Mouse (Mus musculus) kidney, adult 18-20 months (tissue): ENCODE results near the gene Fgfr4.
A peak's percentile ranks its signal among the peaks of the same experiment; 100 is the strongest.

Source experiments
- DNase-seq: peaks from one replicate; pipeline ENCODE4 v3.0.0; 2021

Fgfr4 gene

GRCm38 (mm10) chr13:55152621-55153415 is at the start of gene Fgfr4:
TSS of gene Fgfr4 (plus strand) at chr13:55152640.
- peak; percentile 87 for DNase-seq

- DNase-seq, result no peak
These were observed 49.1 kb upstream of the Fgfr4 start for GRCm38 (mm10) chr13:55103351-55103750.

- DNase-seq, result peak; percentile 99
These were observed 47.1 kb upstream of the Fgfr4 start, which contains the start of gene Zfp346 for GRCm38 (mm10) chr13:55105045-55105952. TSS of gene Zfp346 (plus strand) at chr13:55105311.

GRCm38 (mm10) chr13:55105953-55106691 is 46.3 kb upstream of the Fgfr4 start:
- DNase-seq, result no peak

DNA sequence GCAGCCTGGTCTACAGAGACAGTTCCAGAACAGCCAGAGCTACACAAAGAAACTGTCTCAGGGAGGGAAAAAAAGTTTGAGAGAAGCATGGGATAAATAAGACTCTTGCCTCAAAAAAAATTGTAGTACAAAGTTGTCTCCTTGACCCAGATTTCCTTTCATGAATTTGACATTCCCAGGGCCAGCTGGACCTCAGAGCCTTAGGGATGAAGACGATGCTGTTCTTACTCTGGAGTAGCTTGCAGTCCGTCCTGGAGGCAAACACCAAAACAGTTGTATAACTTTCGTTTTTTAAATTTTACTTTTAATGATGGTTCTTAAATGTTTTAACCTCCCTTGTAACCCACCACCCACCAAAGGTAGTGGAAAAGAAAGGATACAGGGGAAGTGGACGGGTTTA is 45.3 kb upstream of the Fgfr4 start:
- no peak for DNase-seq

- no peak for DNase-seq
These were observed 44.7 kb upstream of the Fgfr4 start for GRCm38 (mm10) chr13:55107694-55108093.

GRCm38 (mm10) chr13:55114375-55114774 is 38.1 kb upstream of the Fgfr4 start:
- no peak for DNase-seq

- no peak for DNase-seq
These were observed 27.5 kb upstream of the Fgfr4 start for GRCm38 (mm10) chr13:55124903-55125302.

DNA sequence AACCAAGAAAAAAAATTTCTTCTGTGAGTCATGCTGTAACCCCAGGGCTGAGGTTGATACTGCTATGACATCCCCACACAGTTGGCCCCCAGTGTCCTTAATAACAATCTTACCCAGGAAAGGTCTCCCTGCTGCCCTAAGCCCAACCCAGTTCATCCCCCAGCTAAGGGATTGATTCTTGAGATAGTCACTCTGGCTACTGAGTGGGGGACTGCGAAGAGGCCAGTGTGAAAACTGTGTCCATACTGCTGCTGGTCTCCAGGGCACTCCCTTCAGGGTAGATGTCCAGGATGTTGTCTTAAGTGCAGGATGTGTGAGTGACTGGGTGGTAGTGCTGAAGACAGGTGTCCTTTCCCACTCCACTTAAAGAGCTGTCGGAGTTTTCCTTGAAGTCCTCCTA is 19.0 kb upstream of the Fgfr4 start, which contains the start of gene Gm17617:
Gene Gm17617, minus strand, starts transcription at position 101 of the 400 bp plus-strand sequence.
- no peak for DNase-seq

DNA sequence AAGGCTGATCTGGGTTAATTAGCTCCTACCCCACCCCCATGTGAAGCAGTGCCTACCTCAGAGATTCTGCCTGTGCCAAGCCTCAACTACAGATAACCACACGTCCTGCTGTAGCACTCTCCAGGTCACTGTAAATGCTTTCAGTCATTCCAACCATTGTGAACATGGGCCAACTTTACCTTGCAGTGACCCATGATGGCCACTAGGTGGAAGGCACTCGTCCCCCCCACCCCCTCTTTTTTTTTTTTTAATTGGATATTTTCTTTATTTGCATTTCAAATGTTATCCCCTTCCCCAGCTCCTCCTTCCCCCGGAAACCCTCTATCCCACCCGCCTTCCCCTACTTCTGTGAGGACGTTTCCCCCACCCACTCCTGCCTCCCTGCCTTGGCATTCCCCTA is 17.1 kb upstream of the Fgfr4 start:
- DNase-seq, result no peak

- no peak for DNase-seq
These were observed 12.2 kb upstream of the Fgfr4 start for GRCm38 (mm10) chr13:55140271-55140670.

DNA sequence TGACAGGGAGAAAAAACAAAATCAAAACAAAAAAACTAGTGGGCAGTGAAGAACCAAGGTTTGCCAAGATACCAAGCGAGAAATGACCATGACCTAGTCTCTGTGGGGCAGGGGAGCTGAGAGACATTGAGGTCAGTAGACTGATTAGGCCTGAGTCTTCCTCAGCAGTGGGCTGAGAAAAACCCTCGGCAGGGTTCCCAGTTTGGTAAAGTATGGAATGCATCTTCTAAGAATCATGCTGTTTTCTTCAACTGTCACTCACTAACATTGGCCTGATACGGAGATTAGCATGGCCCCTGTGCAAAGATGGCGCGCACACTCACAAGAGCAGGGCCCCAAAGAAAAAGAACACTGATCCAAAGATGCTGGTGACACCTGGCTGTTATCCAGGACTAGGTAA is 1.5 kb downstream of the Fgfr4 start:
- DNase-seq, result no peak

- no peak for DNase-seq
These were observed 9.9 kb downstream of the Fgfr4 start for GRCm38 (mm10) chr13:55162365-55162764.

- no peak for DNase-seq
These were observed 11.1 kb downstream of the Fgfr4 start for GRCm38 (mm10) chr13:55163553-55163952.

GRCm38 (mm10) chr13:55165831-55166339 is 13.4 kb downstream of the Fgfr4 start:
- DNase-seq, result no peak

DNA sequence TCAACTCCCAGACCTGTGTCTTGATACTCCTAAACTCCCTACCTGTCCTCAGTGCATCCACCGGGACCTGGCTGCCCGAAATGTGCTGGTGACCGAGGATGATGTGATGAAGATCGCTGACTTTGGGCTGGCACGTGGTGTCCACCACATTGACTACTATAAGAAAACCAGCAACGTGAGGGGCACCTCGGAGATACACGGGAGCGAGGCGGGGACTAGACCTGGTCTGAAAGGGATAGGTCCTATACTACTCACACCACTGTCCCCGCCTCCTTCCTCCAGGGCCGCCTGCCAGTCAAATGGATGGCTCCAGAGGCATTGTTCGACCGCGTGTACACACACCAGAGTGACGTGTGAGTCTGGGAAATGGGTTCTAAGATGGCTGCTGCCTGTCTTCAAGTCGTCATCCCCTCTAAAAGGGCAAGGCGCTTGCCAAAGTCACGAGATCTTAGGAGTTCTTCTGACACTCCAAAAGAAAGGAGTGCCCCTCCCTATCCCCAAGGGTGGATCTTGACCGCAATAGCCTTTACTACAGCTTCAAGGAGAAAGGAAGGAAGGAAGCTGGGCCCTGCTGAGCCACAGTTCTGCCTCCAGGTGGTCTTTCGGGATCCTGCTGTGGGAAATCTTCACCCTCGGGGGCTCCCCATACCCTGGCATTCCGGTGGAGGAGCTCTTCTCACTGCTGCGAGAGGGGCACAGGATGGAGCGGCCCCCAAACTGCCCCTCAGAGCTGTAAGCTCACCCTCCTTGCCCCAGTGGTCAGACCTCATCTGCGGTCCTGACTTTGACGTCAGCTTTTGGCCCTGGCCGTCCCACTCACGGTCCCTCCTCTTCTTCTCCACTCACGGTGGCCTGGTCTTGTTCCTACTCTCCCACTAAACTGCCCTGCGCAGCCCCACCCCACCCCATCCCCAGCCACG is 14.6 kb downstream of the Fgfr4 start:
- no peak for DNase-seq

DNA sequence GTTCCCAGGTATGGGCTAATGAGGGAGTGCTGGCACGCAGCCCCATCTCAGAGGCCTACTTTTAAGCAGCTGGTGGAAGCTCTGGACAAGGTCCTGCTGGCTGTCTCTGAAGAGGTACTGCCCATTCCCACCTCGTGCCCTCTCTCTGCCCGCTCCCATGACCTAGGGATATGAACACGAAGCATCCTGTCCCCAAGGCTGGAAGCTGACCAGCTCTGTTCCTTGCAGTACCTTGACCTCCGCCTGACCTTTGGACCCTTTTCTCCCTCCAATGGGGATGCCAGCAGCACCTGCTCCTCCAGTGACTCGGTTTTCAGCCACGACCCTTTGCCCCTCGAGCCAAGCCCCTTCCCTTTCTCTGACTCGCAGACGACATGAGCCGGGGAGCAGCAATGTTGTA is 15.4 kb downstream of the Fgfr4 start:
- peak; percentile 57 for DNase-seq

- peak; percentile 57 for DNase-seq
These were observed 15.8 kb downstream of the Fgfr4 start for GRCm38 (mm10) chr13:55168255-55168654.

GRCm38 (mm10) chr13:55168958-55169369 is 16.5 kb downstream of the Fgfr4 start:
- DNase-seq, result peak; percentile 60

- peak; percentile 62 for DNase-seq
These were observed 19.3 kb downstream of the Fgfr4 start for GRCm38 (mm10) chr13:55171517-55172335.

- no peak for DNase-seq
These were observed 19.9 kb downstream of the Fgfr4 start for GRCm38 (mm10) chr13:55172336-55172770.
